Mouse (Mus musculus) stomach, adult 2 months (tissue): ENCODE results near the gene Zfp62. TPM values are rescaled to one million over a fixed set of nuclear protein-coding genes. Genes with fewer than 3 reads are reported as not detected.

Experiments
- polyA plus RNA-seq: library from polyadenylated mRNA; depleted of rRNA; stranded (reverse); fragments of >200 nt; gene quantifications from 2 replicates; pipeline ENCODE4 v1.2.3, GENCODE M21; 2012; rRNA removed

Gene Zfp62
- 0.22 and 0.39 TPM in 2 replicates for polyA plus RNA-seq

DNA sequence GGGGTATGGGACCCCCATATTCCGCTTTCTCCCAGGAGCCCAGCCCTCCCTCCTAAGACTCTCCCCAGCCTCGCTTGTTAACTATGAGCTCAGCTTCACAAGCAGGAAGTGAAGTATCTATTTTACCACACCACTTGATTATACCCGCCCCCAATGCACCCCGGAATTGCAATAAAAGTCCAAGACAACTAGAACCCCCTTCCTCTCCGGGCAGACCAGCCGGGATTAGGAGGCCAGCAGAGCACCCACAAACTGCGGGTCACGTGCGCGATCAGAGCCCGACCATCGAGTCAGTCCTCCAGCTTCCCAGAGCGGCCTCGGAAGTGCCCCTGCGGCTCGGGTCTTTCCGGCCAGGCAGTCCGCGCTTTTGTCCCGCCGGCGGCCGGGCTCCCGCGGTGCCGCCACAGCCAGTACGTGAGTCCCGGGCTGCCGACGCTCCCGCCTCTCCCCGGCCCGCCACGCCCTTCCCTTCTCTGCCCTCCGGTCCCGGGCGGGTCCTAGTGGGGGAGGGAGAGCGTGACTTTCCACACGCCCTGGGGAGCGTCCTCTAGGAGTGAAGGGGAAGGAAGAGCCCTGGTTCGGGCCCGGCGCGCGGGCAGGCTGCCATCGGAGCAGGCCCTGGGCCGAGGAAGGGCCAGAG, at the start of gene Zfp62:
Gene Zfp62 (plus strand): TSS at position 164 of the 640 bp plus-strand sequence.

GRCm38 (mm10) chr11:49154077-49154476, 49.0 kb upstream of the Zfp62 start, which contains the start of gene Olfr1394:
Gene Olfr1394 (plus strand): TSS chr11:49154377.

DNA sequence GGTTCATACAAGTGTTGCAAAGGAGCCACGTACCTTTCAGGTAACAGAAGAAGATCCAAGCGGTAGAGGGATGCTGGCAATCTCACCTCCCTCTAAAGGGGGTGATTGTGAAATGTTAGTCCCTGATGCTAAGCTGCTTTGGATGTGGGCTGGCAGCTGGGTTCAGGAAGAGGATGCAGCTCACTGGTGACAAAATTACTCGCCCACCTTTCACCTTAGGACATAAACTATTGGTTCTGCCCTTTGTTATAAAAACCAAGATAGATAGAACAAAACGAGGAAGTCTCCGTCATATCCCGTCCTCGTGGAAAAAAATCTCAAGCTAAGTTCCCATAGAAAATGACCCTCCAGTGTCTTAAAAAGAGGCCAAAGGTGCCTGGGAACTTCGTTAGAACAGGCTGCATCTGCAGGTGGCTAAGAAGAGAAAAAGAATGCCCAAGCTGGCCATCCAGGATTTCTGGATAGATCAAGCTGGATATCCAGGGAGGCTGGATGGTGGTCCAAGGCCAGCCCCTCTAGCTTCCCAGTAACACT, 16.1 kb upstream of the Zfp62 start, which contains the start of gene Btnl9:
Gene Btnl9 (minus strand): TSS at position 205 of the 534 bp plus-strand sequence.

DNA sequence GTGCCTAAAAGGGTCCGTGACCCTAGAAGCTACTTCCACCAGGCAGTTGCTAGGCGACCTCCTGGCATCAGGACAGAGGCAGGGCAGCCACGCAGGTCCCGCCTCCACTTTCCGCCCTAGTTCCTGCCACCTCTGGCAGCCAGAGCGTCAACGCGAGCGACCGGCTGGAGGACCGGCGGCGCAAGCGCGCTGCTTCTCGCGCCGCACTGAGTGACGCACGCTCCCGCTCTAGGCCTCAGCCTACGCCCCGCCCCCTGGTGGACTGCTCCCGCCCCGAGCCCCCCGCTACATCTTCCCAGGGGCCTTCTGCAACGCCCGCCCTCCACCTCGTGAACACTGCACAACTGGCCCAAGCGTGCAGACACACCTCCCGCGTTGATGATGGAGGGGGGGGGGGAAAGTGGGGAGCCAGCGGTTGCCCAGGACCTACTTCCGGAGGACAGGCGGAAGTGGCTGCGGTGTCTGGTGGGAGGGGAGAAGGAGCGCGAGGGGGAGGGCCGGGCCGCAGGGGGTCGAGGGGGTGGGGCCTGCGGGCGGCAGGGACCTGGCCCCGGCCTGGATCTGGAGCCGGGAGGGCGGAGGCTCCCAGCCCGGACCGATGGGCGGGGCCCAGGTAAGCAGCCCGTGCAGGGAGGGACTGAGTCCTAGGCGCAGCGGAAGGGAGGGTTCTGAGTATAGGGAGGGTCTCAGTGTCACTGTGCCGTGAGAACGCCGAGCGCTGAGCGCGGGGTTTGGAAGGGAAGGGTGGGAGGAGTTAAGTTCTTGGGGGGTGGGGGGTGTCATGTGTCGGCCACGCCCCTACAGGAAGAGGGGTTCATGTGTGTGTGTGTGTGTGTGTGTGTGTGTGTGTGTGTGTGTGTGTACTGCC, 40.9 kb downstream of the Zfp62 start, which contains the start of gene Mgat1:
Gene Mgat1 (plus strand): TSS at position 465 of the 868 bp plus-strand sequence.

Other genes with a start within 250 kb of the Zfp62 start
- gene Olfr56, start 224.4 kb upstream of the Zfp62 start, polyA plus RNA-seq = 0.08 TPM in 1 of 2 replicates, not detected in the other
- 0.15 and 0.23 TPM in 2 replicates for gene 9930111J21Rik1, start 223.9 kb upstream of the Zfp62 start, polyA plus RNA-seq
- gene Gm12185, start 211.1 kb upstream of the Zfp62 start, polyA plus RNA-seq = not detected in 2 replicates
- gene Tgtp1, start 209.1 kb upstream of the Zfp62 start, polyA plus RNA-seq = 0.02 and 0.05 TPM in 2 replicates
- 0.02 and 0.11 TPM in 2 replicates for gene 9930111J21Rik2, start 152.1 kb upstream of the Zfp62 start, polyA plus RNA-seq
- 0.09 and 0.44 TPM in 2 replicates for gene Tgtp2, start 139.1 kb upstream of the Zfp62 start, polyA plus RNA-seq
- 0.30 and 0.34 TPM in 2 replicates for gene Ifi47, start 126.7 kb upstream of the Zfp62 start, polyA plus RNA-seq
- gene Olfr1396, start 88.4 kb upstream of the Zfp62 start, polyA plus RNA-seq = 0.04 and 1.4 TPM in 2 replicates
- gene Olfr1395, start 61.0 kb upstream of the Zfp62 start, polyA plus RNA-seq = not detected in 2 replicates
- not detected in 2 replicates for gene Olfr1394, start 48.9 kb upstream of the Zfp62 start, polyA plus RNA-seq
- 7.0 and 12.5 TPM in 2 replicates for gene Btnl9, start 16.1 kb upstream of the Zfp62 start, polyA plus RNA-seq
- gene Mgat1, start 40.9 kb downstream of the Zfp62 start, polyA plus RNA-seq = 48.7 and 50.1 TPM in 2 replicates
- not detected in 2 replicates for gene Olfr1393, start 75.0 kb downstream of the Zfp62 start, polyA plus RNA-seq
- not detected in 2 replicates for gene Olfr1392, start 82.0 kb downstream of the Zfp62 start, polyA plus RNA-seq
- not detected in 2 replicates for gene Olfr10, start 101.4 kb downstream of the Zfp62 start, polyA plus RNA-seq
- not detected in 2 replicates for gene Olfr1391, start 119.5 kb downstream of the Zfp62 start, polyA plus RNA-seq
- gene Olfr1390, start 131.9 kb downstream of the Zfp62 start, polyA plus RNA-seq = not detected in 2 replicates
- gene Olfr1389, start 219.8 kb downstream of the Zfp62 start, polyA plus RNA-seq = not detected in 2 replicates
- gene Olfr1388, start 233.3 kb downstream of the Zfp62 start, polyA plus RNA-seq = not detected in 2 replicates